Mouse (Mus musculus) hindbrain, embryonic 11.5 days (tissue): ENCODE results near the gene Fgfr2. TPM values are rescaled to one million over a fixed set of nuclear protein-coding genes. Genes with fewer than 3 reads are reported as not detected.

Source experiments
- ATAC-seq: fragments of 200-750 bp; cut with Nextera tagmentation; 2 replicates; pipeline ENCODE4 v1.8.0; 2017; ENCODE audit warnings: mild to moderate bottlenecking, moderate TSS enrichment, moderate library complexity; ENCODE audit not compliant: low FRiP score
- DNase-seq: peaks from one replicate; pipeline ENCODE4 v3.0.0-alpha.2; 2015; ENCODE audit warnings: low spot score
- H3K27ac ChIP-seq: fragments of 300-500 bp; sonication (generic); 2 replicates; pipeline ENCODE4 v1.5.1; 2014; ENCODE audit warnings: mild to moderate bottlenecking, low read depth, low read length
- H3K27me3 ChIP-seq: fragments of 300-500 bp; sonication (generic); 2 replicates; pipeline ENCODE4 v1.6.1; 2014; ENCODE audit warnings: mild to moderate bottlenecking, low read length, moderate library complexity, mixed read lengths; ENCODE audit not compliant: control insufficient read depth, insufficient read depth
- H3K36me3 ChIP-seq: fragments of 300-500 bp; sonication (generic); 2 replicates; pipeline ENCODE4 v1.6.1; 2014; ENCODE audit warnings: mild to moderate bottlenecking, low read length, moderate library complexity, mixed read lengths; ENCODE audit not compliant: control insufficient read depth, insufficient read depth
- H3K4me1 ChIP-seq: fragments of 300-500 bp; sonication (generic); replicated peaks from 2 replicates; pipeline ENCODE4 v1.6.1; 2014; ENCODE audit warnings: low read length, mixed read lengths; ENCODE audit not compliant: control insufficient read depth, insufficient read depth
- H3K4me2 ChIP-seq: fragments of 300-500 bp; sonication (generic); replicated peaks from 2 replicates; pipeline ENCODE4 v1.6.1; 2014; ENCODE audit warnings: mild to moderate bottlenecking, low read depth, low read length
- H3K4me3 ChIP-seq: fragments of 300-500 bp; sonication (generic); 2 replicates; pipeline ENCODE4 v1.5.1; 2014; ENCODE audit warnings: low read depth, low read length
- H3K9ac ChIP-seq: fragments of 300-500 bp; sonication (generic); 2 replicates; pipeline ENCODE4 v1.6.1; 2014; ENCODE audit warnings: low read depth, low read length
- H3K9me3 ChIP-seq: fragments of 300-500 bp; sonication (generic); 2 replicates; pipeline ENCODE4 v1.6.1; 2016; ENCODE audit warnings: low read length; ENCODE audit not compliant: control insufficient read depth
- WGBS: fragments of 180-500 bp; shearing (Covaris S2); extraction: QIAGEN DNeasy Blood & Tissue Kit; methylation state at CpG from one replicate; pipeline ENCODE4 v1.1.7; 2014; 5-methylcytosine and 5-hydroxymethylcytosine counted together
- polyA plus RNA-seq: library from polyadenylated mRNA; unstranded; fragments of >200 nt; fragmentation: Nextera tagmentation; extraction: Ambion mirVana; gene quantifications from 2 replicates; pipeline ENCODE4 v1.2.1, GENCODE M21; 2014

Fgfr2 gene
- polyA plus RNA-seq, 1 experiment from 2014 or later, result 71.3 TPM

- no peak overlapping the region for H3K9ac ChIP-seq
- ATAC-seq (no peak), DNase-seq (no peak)
- no peaks in the 10 kb centered on the region for H3K9me3 ChIP-seq
- H3K4me3 ChIP-seq, result no peak overlapping the region
- H3K4me2 ChIP-seq, result no peak overlapping the region
- H3K27ac ChIP-seq, result no peak overlapping the region
- H3K27me3 ChIP-seq, result no peaks in the 10 kb centered on the region
- H3K4me1 ChIP-seq, result no peaks in the 10 kb centered on the region
- no peaks in the 10 kb centered on the region for H3K36me3 ChIP-seq
- WGBS, result 87% methylated on average over 1 of the region's 1 CpGs
These were observed 2144.6 kb downstream of the Fgfr2 start for GRCm38 (mm10) chr7:130978545-130978944.

DNA sequence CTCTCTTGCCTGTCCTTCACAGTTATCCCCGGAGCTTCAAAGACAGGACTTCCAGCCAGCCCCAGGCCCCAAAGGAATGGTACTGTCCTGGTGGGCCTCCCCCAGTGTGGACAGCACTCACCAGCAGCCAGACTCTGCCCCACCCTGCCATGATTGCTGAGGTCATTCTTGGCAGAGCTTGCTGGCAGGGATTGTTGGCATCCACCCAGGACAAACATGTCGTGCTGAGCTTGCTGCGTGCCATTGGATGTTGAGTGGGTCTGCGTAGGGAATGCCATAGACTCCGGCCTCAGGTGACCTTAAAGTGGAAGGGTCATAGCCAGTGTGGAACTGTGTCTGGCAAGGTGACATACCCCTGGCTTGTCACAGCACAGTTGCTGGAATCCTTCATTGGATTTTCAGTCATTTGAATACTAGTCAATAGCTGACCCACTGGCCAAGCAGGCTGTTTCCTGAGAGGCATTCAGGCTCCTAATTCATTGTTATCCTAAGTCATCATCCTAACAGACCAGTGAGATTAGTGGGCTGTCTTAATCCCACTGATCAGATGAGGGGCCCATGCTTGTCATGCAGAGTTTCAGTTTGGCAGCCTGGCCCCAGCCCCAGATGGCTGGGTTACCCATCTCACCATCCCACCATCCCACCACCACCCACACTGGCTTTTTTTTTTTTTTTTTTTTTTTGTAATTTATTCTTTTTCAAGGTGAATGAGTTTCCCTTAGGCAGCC lies 2145.2 kb downstream of the Fgfr2 start:
- DNase-seq (no peak), ATAC-seq (no peak)
- Histone ChIP-seq H3K4me2 (no peak overlapping the region), H3K36me3 (no peaks in the 10 kb centered on the region), H3K4me1 (no peaks in the 10 kb centered on the region), H3K9me3 (no peaks in the 10 kb centered on the region), H3K27me3 (no peaks in the 10 kb centered on the region), H3K4me3 (no peak overlapping the region), H3K27ac (no peak overlapping the region), H3K9ac (no peak overlapping the region)
- WGBS, result 81% methylated on average over 5 of the region's 5 CpGs

GRCm38 (mm10) chr7:130976305-130976935 lies 2146.7 kb downstream of the Fgfr2 start:
- Histone ChIP-seq H3K9me3 (no peaks in the 10 kb centered on the region), H3K27me3 (no peaks in the 10 kb centered on the region), H3K36me3 (no peaks in the 10 kb centered on the region), H3K4me3 (no peak overlapping the region), H3K27ac (no peak overlapping the region), H3K9ac (no peak overlapping the region), H3K4me1 (no peaks in the 10 kb centered on the region), H3K4me2 (no peak overlapping the region)
- ATAC-seq (no peak), DNase-seq (no peak)
- 65% methylated on average over 13 of the region's 13 CpGs for WGBS

DNA sequence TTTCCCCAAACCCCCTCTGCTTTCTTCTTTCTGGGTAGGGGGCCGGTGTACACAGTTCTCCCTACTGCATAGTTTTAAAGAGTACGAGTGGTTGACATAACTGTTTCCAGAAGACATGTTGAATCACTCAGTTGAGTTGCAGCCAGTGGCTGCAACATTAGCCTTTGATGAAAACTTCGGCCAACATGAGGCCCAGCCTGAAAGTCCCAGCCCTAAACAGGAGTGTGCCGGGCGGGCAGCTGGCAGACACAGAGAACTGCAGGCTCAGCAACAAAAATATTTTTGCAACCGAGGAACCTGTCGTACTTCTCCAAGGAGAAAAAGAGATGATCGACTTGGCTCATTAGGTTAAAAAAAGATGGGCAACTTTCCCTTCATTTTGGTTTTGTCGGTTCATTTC lies 2150.4 kb downstream of the Fgfr2 start:
- no peak for DNase-seq

DNA sequence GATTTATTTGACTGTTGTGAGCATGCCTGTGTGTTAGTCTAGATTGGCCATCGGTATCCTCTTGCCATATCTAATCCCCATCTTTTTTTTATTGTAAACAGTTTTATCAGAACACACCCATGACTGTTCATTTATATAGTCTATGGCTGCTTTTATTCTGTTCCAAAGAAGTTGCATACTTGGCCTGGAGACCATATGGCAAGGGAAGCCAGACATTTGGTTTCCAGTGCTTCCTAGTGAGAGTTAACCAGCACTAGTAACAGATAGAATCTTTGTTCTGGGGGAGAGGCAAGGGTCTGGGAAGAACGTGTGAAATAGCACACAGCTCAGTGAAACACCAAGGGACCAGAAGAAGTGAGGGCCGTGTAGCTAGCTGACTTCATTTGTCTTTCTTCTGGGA lies 2153.6 kb downstream of the Fgfr2 start:
- DNase-seq, result no peak
- WGBS, result 75% methylated on average over 3 of the region's 3 CpGs
- ATAC-seq, result no peak
- Histone ChIP-seq H3K4me1 (no peaks in the 10 kb centered on the region), H3K36me3 (no peaks in the 10 kb centered on the region), H3K27me3 (no peaks in the 10 kb centered on the region), H3K27ac (no peak overlapping the region), H3K4me2 (no peak overlapping the region), H3K9me3 (no peaks in the 10 kb centered on the region), H3K4me3 (no peak overlapping the region), H3K9ac (no peak overlapping the region)

More for the DNA sequence above, 2150.4 kb downstream of the Fgfr2 start:
- no peaks in the 10 kb centered on the region for H3K27me3 ChIP-seq
- ATAC-seq, result no peak
- H3K4me2 ChIP-seq, result no peak overlapping the region
- H3K27ac ChIP-seq, result no peak overlapping the region
- WGBS, result 80% methylated on average over 9 of the region's 9 CpGs
- H3K4me3 ChIP-seq, result no peak overlapping the region
- H3K4me1 ChIP-seq, result no peaks in the 10 kb centered on the region
- H3K9me3 ChIP-seq, result no peaks in the 10 kb centered on the region
- no peaks in the 10 kb centered on the region for H3K36me3 ChIP-seq
- no peak overlapping the region for H3K9ac ChIP-seq

DNA sequence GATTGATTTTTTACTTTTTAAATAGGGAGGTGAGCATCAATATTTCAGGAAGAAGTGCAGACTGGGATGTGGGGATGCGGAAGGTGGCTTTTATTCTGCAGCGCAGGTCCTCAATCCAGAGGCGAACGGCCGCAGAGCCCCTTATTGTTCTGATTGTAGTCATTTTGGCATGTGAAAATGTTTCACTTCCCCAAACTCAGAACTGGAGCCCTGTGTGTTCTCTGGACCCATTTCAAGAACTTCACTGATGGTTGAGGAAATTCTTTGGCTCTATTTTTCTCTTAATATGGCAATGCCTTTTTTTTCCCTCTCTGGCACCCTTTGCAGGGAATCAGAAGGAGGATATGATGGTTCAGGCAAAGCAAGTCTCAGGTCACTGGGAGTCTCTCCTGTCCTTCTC lies 2154.1 kb downstream of the Fgfr2 start:
- no peaks in the 10 kb centered on the region for H3K27me3 ChIP-seq
- H3K36me3 ChIP-seq, result no peaks in the 10 kb centered on the region
- WGBS, result 90% methylated on average over 5 of the region's 5 CpGs
- DNase-seq (no peak), ATAC-seq (no peak)
- H3K4me1 ChIP-seq, result no peaks in the 10 kb centered on the region
- H3K9me3 ChIP-seq, result no peaks in the 10 kb centered on the region
- no peak overlapping the region for H3K9ac ChIP-seq
- H3K27ac ChIP-seq, result no peak overlapping the region
- no peak overlapping the region for H3K4me3 ChIP-seq
- no peak overlapping the region for H3K4me2 ChIP-seq

DNA sequence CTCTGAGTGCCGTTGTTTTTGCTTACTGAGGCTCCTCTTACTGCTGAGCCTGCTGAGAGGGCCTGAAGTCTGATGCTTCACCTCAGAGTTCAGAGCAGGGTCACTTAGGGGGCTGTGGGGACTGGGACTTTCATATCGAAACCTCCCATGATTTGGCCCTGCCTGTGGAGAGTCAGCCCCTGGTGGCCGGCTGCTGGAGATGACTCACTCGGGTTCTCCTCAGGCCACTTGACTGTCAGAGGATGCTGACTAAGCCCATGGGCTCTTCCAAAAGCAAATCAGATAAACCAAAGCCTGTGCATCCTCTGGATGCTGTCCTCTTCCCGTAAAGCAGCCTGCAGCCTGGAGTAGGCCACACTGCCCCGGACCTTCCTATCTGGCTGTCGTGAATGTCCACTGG lies 2154.6 kb downstream of the Fgfr2 start:
- no peaks in the 10 kb centered on the region for H3K9me3 ChIP-seq
- H3K4me1 ChIP-seq, result no peaks in the 10 kb centered on the region
- ATAC-seq (no peak), DNase-seq (no peak)
- H3K27me3 ChIP-seq, result no peaks in the 10 kb centered on the region
- H3K36me3 ChIP-seq, result no peaks in the 10 kb centered on the region
- no peak overlapping the region for H3K27ac ChIP-seq
- no peak overlapping the region for H3K4me3 ChIP-seq
- no peak overlapping the region for H3K4me2 ChIP-seq
- H3K9ac ChIP-seq, result no peak overlapping the region
- 73% methylated on average over 7 of the region's 7 CpGs for WGBS

GRCm38 (mm10) chr7:130967901-130968300 lies 2155.2 kb downstream of the Fgfr2 start:
- DNase-seq, result no peak
- Histone ChIP-seq H3K9ac (no peak overlapping the region), H3K4me3 (no peak overlapping the region), H3K4me1 (no peaks in the 10 kb centered on the region), H3K9me3 (no peaks in the 10 kb centered on the region), H3K27me3 (no peaks in the 10 kb centered on the region), H3K36me3 (no peaks in the 10 kb centered on the region), H3K27ac (no peak overlapping the region), H3K4me2 (no peak overlapping the region)
- no peak for ATAC-seq
- WGBS, result 93% methylated on average over 6 of the region's 6 CpGs

GRCm38 (mm10) chr7:130966876-130967275 lies 2156.3 kb downstream of the Fgfr2 start:
- ATAC-seq (no peak), DNase-seq (no peak)
- no peaks in the 10 kb centered on the region for H3K36me3 ChIP-seq
- H3K9me3 ChIP-seq, result no peaks in the 10 kb centered on the region
- no peaks in the 10 kb centered on the region for H3K27me3 ChIP-seq
- H3K4me3 ChIP-seq, result no peak overlapping the region
- H3K4me2 ChIP-seq, result no peak overlapping the region
- no peak overlapping the region for H3K27ac ChIP-seq
- H3K4me1 ChIP-seq, result no peaks in the 10 kb centered on the region
- WGBS, result 75% methylated on average over 6 of the region's 6 CpGs
- H3K9ac ChIP-seq, result no peak overlapping the region
